Mouse (Mus musculus) olfactory bulb, adult 2 months (tissue): ENCODE data around the gene Hist1h2ak.
"Not testable (repeated sequence)": the region's sequence is repeated elsewhere in the genome, so short reads cannot be mapped to it uniquely, and the experiment has no call there.

ENCODE experiments used
- CTCF ChIP-seq: fragments of 200-500 bp; IDR thresholded peaks from 2 replicates; pipeline ENCODE4 v1.5.1; 2012; ENCODE audit warnings: low read depth, mild to moderate bottlenecking, low read length, moderate library complexity; ENCODE audit not compliant: insufficient read depth
- POLR2A ChIP-seq: fragments of 200-500 bp; IDR thresholded peaks from 2 replicates; pipeline ENCODE4 v1.6.1; 2012; ENCODE audit warnings: mild to moderate bottlenecking, low read depth, low read length, moderate library complexity; ENCODE audit not compliant: insufficient read depth

- TF ChIP-seq CTCF, result not testable (repeated sequence)
- TF ChIP-seq POLR2A, result peak; percentile 11; the same call in 1 of the 2 replicates
These were observed 36.9 kb downstream of the Hist1h2ak start for GRCm38 (mm10) chr13:21716540-21717391.
